Mouse (Mus musculus): ENCODE results near the gene Lrguk. TPM values are rescaled to one million over a fixed set of nuclear protein-coding genes. Genes with fewer than 3 reads are reported as not detected.

Lrguk gene
- total and polyA plus RNA-seq, 3 experiments = 0.12 to 1.6 TPM; not detected in 1

GRCm38 (mm10) chr6:34153069-34154052 is 124.1 kb downstream of the Lrguk start:
- no peak overlapping the region for H3K4me3 ChIP-seq (ENCODE audit: control insufficient read depth in 1 of 2, insufficient read depth in 1 of 2, low read depth in 2 of 2, low read length in 2 of 2)
- TF ChIP-seq NELFE (IDR thresholded peaks at IDR 0.05; ENCODE audit: low read depth, low read length) (no peak), BHLHE40 (IDR thresholded peaks at IDR 0.05; ENCODE audit: borderline replicate concordance, low read depth, low read length) (no peak), MXI1 (IDR thresholded peaks at IDR 0.05; ENCODE audit: low read depth, low read length) (no peak), ZNF384 (IDR thresholded peaks at IDR 0.05; ENCODE audit: low read depth, low read length) (no peak)
- H3K27me3 ChIP-seq (ENCODE audit: control insufficient read depth in 1 of 2, insufficient read depth in 2 of 2, low read length in 2 of 2) = no peaks in the 10 kb centered on the region
- no peak overlapping the region for H3K9ac ChIP-seq (ENCODE audit: control insufficient read depth, low read depth, low read length, poor library complexity, severe bottlenecking)
- no peaks in the 10 kb centered on the region for H3K9me3 ChIP-seq (replicated peaks; ENCODE audit: insufficient read depth, low read length)
- peaks cover 0 to 18% of the 10 kb centered on the region in 2 experiments; a peak in 2 of 4 replicates for H3K36me3 ChIP-seq (ENCODE audit: control insufficient read depth in 1 of 2, insufficient read depth in 2 of 2, low read length in 2 of 2)
- H3K79me2 ChIP-seq (ENCODE audit: control insufficient read depth, insufficient read depth, low read length, poor library complexity) = no peaks in the 10 kb centered on the region
- no peak for DNase-seq (ENCODE audit: low read depth, low spot score)
- peaks cover 9 to 18% of the 10 kb centered on the region in 2 experiments for H3K4me1 ChIP-seq (ENCODE audit: control insufficient read depth in 1 of 2, insufficient read depth in 2 of 2, low read length in 2 of 2)
- no peak overlapping the region for H3K27ac ChIP-seq (ENCODE audit: control insufficient read depth, low read depth, low read length)

- no peak for TF ChIP-seq POLR2AphosphoS2 (IDR thresholded peaks at IDR 0.05; ENCODE audit: low read length)
- DNase-seq (ENCODE audit: low read depth, low spot score) = no peak
- H3K9me3 ChIP-seq (replicated peaks; ENCODE audit: insufficient read depth, low read length) = no peaks in the 10 kb centered on the region
- H3K27me3 ChIP-seq (ENCODE audit: control insufficient read depth in 1 of 2, insufficient read depth in 2 of 2, low read length in 2 of 2) = no peaks in the 10 kb centered on the region
- peaks cover 0 to 18% of the 10 kb centered on the region in 2 experiments; a peak in 2 of 4 replicates for H3K36me3 ChIP-seq (ENCODE audit: control insufficient read depth in 1 of 2, insufficient read depth in 2 of 2, low read length in 2 of 2)
- no peak overlapping the region for H3K9ac ChIP-seq (ENCODE audit: control insufficient read depth, low read depth, low read length, poor library complexity, severe bottlenecking)
- no peaks in the 10 kb centered on the region for H3K79me2 ChIP-seq (ENCODE audit: control insufficient read depth, insufficient read depth, low read length, poor library complexity)
- peaks cover 9 to 18% of the 10 kb centered on the region in 2 experiments for H3K4me1 ChIP-seq (ENCODE audit: control insufficient read depth in 1 of 2, insufficient read depth in 2 of 2, low read length in 2 of 2)
- H3K4me3 ChIP-seq (ENCODE audit: control insufficient read depth in 1 of 2, insufficient read depth in 1 of 2, low read depth in 2 of 2, low read length in 2 of 2) = no peak overlapping the region
- no peak overlapping the region for H3K27ac ChIP-seq (ENCODE audit: control insufficient read depth, low read depth, low read length)
Measured at GRCm38 (mm10) chr6:34154202-34154601, 125.0 kb downstream of the Lrguk start.

- no peaks in the 10 kb centered on the region for H3K27me3 ChIP-seq (ENCODE audit: control insufficient read depth in 1 of 2, insufficient read depth in 2 of 2, low read length in 2 of 2)
- H3K4me1 ChIP-seq (ENCODE audit: control insufficient read depth in 1 of 2, insufficient read depth in 2 of 2, low read length in 2 of 2) = peaks cover 9 to 18% of the 10 kb centered on the region in 2 experiments
- no peaks in the 10 kb centered on the region for H3K79me2 ChIP-seq (ENCODE audit: control insufficient read depth, insufficient read depth, low read length, poor library complexity)
- peaks cover 0 to 18% of the 10 kb centered on the region in 2 experiments; a peak in 2 of 4 replicates for H3K36me3 ChIP-seq (ENCODE audit: control insufficient read depth in 1 of 2, insufficient read depth in 2 of 2, low read length in 2 of 2)
- H3K4me3 ChIP-seq (ENCODE audit: control insufficient read depth in 1 of 2, insufficient read depth in 1 of 2, low read depth in 2 of 2, low read length in 2 of 2) = no peak overlapping the region
- peak overlapping the region; percentile 51; the same call in 1 of the 2 replicates for H3K27ac ChIP-seq (ENCODE audit: control insufficient read depth, low read depth, low read length)
- no peak for TF ChIP-seq GABPA (IDR thresholded peaks at IDR 0.05; ENCODE audit: low read depth, low read length)
- no peak for TF ChIP-seq NELFE (IDR thresholded peaks at IDR 0.05; ENCODE audit: low read depth, low read length)
- TF ChIP-seq USF1 (IDR thresholded peaks at IDR 0.05; ENCODE audit: low read depth, low read length) = no peak
- TF ChIP-seq TCF12 (IDR thresholded peaks at IDR 0.05; ENCODE audit: low read depth, low read length) = no peak
- no peak for TF ChIP-seq MYC (IDR thresholded peaks at IDR 0.05; ENCODE audit: low read depth, low read length)
- TF ChIP-seq HCFC1 (IDR thresholded peaks at IDR 0.05; ENCODE audit: low read depth, low read length) = no peak
- TF ChIP-seq ELF1 (IDR thresholded peaks at IDR 0.05; ENCODE audit: low read depth, low read length) = no peak
- no peak for TF ChIP-seq MYB (IDR thresholded peaks at IDR 0.05; ENCODE audit: low read depth, low read length)
- TF ChIP-seq ZC3H11A (IDR thresholded peaks at IDR 0.05; ENCODE audit: low read depth, low read length) = no peak
- no peak for TF ChIP-seq CHD2 (IDR thresholded peaks at IDR 0.05; ENCODE audit: low read length)
- TF ChIP-seq RCOR1 (IDR thresholded peaks at IDR 0.05; ENCODE audit: low read depth, low read length) = no peak
- no peak for TF ChIP-seq MXI1 (IDR thresholded peaks at IDR 0.05; ENCODE audit: low read depth, low read length)
- no peak for TF ChIP-seq ZKSCAN1 (IDR thresholded peaks at IDR 0.05; ENCODE audit: low read depth, low read length)
- no peak for TF ChIP-seq MAX (IDR thresholded peaks at IDR 0.05; ENCODE audit: low read length)
- TF ChIP-seq UBTF (IDR thresholded peaks at IDR 0.05; ENCODE audit: borderline replicate concordance, insufficient read depth, low read depth, low read length) = no peak
- TF ChIP-seq RAD21 (IDR thresholded peaks at IDR 0.05; ENCODE audit: low read depth, low read length) = no peak
- no peak for TF ChIP-seq CTCF (IDR thresholded peaks at IDR 0.05 in 2 of 3, conservative IDR thresholded peaks at IDR 0.05 in 1 of 3; ENCODE audit: control insufficient read depth in 1 of 3, insufficient read depth in 1 of 3, low read depth in 2 of 3, low read length in 3 of 3, poor library complexity in 1 of 3, severe bottlenecking in 1 of 3)
- no peak for TF ChIP-seq POLR2A (IDR thresholded peaks at IDR 0.05; ENCODE audit: control insufficient read depth in 1 of 2, insufficient read depth in 1 of 2, low read depth in 1 of 2, low read length in 2 of 2, poor library complexity in 1 of 2)
- TF ChIP-seq POLR2AphosphoS2 (IDR thresholded peaks at IDR 0.05; ENCODE audit: low read length) = no peak
- H3K9me3 ChIP-seq (replicated peaks; ENCODE audit: insufficient read depth, low read length) = no peaks in the 10 kb centered on the region
- no peak overlapping the region for H3K9ac ChIP-seq (ENCODE audit: control insufficient read depth, low read depth, low read length, poor library complexity, severe bottlenecking)
- peak; percentile 7 for DNase-seq (ENCODE audit: low read depth, low spot score)
Measured at GRCm38 (mm10) chr6:34155137-34155804, 126.0 kb downstream of the Lrguk start.
